Mouse (Mus musculus): ENCODE data around the gene Lmcd1. TPM values are rescaled to one million over a fixed set of nuclear protein-coding genes. Genes with fewer than 3 reads are reported as not detected.

Gene Lmcd1
- polyA plus RNA-seq, 1 experiment from 2014 or later = 1.2 TPM

DNA sequence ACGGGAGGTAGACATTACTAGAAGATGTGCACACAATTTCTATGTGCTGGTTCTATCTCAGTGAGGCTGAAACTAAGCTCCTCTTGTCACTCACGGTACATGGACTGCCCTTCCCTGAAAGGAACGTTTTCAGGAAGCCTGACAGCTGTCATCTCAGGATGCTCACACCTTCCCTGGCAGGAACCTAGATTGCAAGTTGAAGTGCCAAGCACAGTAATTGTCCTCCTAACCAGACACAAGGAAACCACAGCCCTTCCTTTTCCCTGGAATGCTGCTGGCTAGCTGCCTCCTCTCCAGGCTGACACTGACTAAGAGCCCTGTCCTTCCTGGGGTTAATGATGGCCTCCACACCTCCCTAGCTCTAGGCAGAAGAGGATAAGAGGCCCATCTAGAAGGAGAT is 21.7 kb downstream of the Lmcd1 start:
- Histone ChIP-seq H3K9ac (ENCODE audit: low read depth, low read length) (no peak overlapping the region), H3K27ac (ENCODE audit: low read depth, low read length) (no peak overlapping the region), H3K4me3 (ENCODE audit: low read depth, low read length) (no peak overlapping the region), H3K27me3 (replicated peaks; ENCODE audit: control insufficient read depth, insufficient read depth, low read length) (no peaks in the 10 kb centered on the region), H3K36me3 (ENCODE audit: control insufficient read depth, insufficient read depth, low read length) (no peaks in the 10 kb centered on the region), H3K4me1 (replicated peaks; ENCODE audit: control insufficient read depth, insufficient read depth, low read length) (no peaks in the 10 kb centered on the region), H3K9me3 (ENCODE audit: control insufficient read depth, low read length) (no peaks in the 10 kb centered on the region), H3K4me2 (no peak overlapping the region)
- ATAC-seq (replicated peaks; ENCODE audit: low FRiP score) (no peak), DNase-seq (ENCODE audit: low spot score) (no peak)
- WGBS = 55% methylated on average over 3 of the region's 3 CpGs

DNA sequence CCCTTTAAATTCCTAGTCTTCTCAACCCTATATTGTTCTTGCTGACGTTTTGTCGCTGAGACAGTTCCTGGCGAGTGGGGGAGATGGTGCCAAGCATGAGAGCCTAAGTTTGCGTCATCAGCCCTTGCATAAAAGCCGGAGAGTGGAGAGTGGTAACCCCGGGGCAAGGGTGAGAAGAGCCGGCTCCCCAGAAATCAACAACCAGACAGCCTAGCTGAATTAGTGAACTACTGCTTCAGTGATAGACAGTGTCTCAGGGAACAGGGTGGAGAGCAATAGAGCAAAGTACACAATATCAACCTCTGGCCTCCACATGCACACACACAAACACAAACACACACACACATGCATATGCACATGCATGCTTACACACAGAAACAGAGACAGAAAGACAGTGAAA is 26.6 kb downstream of the Lmcd1 start:
- 75% methylated on average over 7 of the region's 7 CpGs for WGBS
- Histone ChIP-seq H3K9ac (ENCODE audit: low read depth, low read length) (no peak overlapping the region), H3K4me2 (no peak overlapping the region), H3K4me1 (replicated peaks; ENCODE audit: control insufficient read depth, insufficient read depth, low read length) (peaks cover 4% of the 10 kb centered on the region; the same call in 1 of the 2 replicates), H3K27ac (ENCODE audit: low read depth, low read length) (no peak overlapping the region), H3K4me3 (ENCODE audit: low read depth, low read length) (no peak overlapping the region), H3K9me3 (ENCODE audit: control insufficient read depth, low read length) (no peaks in the 10 kb centered on the region), H3K27me3 (replicated peaks; ENCODE audit: control insufficient read depth, insufficient read depth, low read length) (no peaks in the 10 kb centered on the region), H3K36me3 (ENCODE audit: control insufficient read depth, insufficient read depth, low read length) (no peaks in the 10 kb centered on the region)
- DNase-seq (ENCODE audit: low spot score) = no peak
- no peak for ATAC-seq (replicated peaks; ENCODE audit: low FRiP score)

DNA sequence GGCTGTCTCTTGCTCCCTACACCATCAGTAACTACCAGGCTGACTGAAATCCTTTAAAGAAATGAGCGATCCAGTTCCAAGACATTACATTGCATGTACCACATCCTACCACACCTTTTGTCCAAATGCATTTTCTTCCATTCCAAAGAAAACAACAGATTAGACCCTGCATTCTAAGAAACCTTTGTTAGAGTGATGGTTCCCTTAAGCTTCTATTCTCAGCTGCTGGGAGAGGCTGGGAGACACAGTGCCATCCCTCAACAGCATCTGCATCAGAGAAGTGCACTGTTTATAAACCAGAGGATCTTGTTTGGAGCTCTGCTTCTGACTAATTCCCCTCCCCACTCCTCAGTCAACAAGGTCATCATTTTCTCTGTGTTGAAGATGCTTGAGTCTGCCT is 27.1 kb downstream of the Lmcd1 start:
- H3K27me3 ChIP-seq (replicated peaks; ENCODE audit: control insufficient read depth, insufficient read depth, low read length) = no peaks in the 10 kb centered on the region
- DNase-seq (ENCODE audit: low spot score) = no peak
- no peak overlapping the region for H3K4me2 ChIP-seq
- no peaks in the 10 kb centered on the region for H3K9me3 ChIP-seq (ENCODE audit: control insufficient read depth, low read length)
- no peaks in the 10 kb centered on the region for H3K36me3 ChIP-seq (ENCODE audit: control insufficient read depth, insufficient read depth, low read length)
- H3K4me1 ChIP-seq (replicated peaks; ENCODE audit: control insufficient read depth, insufficient read depth, low read length) = peaks cover 4% of the 10 kb centered on the region; the same call in 1 of the 2 replicates
- no peak overlapping the region for H3K4me3 ChIP-seq (ENCODE audit: low read depth, low read length)
- WGBS = 89% methylated on average over 1 of the region's 1 CpGs
- no peak overlapping the region for H3K27ac ChIP-seq (ENCODE audit: low read depth, low read length)
- no peak for ATAC-seq (replicated peaks; ENCODE audit: low FRiP score)
- H3K9ac ChIP-seq (ENCODE audit: low read depth, low read length) = no peak overlapping the region

DNA sequence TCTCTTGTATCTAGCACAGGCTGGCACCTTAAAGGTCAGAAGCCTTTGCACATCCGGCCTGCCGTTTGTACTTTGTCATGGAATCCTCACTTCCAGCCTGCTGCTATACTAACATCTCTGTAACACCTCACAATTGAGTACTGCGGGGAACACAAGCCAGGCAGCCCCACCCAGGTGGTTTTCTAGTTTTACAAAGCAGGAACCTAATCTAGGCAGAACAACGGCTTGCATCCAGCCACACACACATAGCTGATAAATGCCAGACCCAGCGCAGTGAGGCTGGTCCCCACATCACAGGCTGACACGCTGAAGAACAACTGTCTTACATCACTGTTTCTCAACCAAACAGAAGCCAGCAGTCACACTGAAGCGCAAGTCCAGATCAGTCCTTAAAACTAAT is 28.7 kb downstream of the Lmcd1 start:
- Histone ChIP-seq H3K36me3 (ENCODE audit: control insufficient read depth, insufficient read depth, low read length) (no peaks in the 10 kb centered on the region), H3K4me3 (ENCODE audit: low read depth, low read length) (no peak overlapping the region), H3K27ac (ENCODE audit: low read depth, low read length) (peak overlapping the region; percentile 7), H3K4me2 (no peak overlapping the region), H3K9me3 (ENCODE audit: control insufficient read depth, low read length) (no peaks in the 10 kb centered on the region), H3K4me1 (replicated peaks; ENCODE audit: control insufficient read depth, insufficient read depth, low read length) (peaks cover 4% of the 10 kb centered on the region; the same call in 1 of the 2 replicates), H3K9ac (ENCODE audit: low read depth, low read length) (no peak overlapping the region), H3K27me3 (replicated peaks; ENCODE audit: control insufficient read depth, insufficient read depth, low read length) (no peaks in the 10 kb centered on the region)
- DNase-seq (ENCODE audit: low spot score) (no peak), ATAC-seq (replicated peaks; ENCODE audit: low FRiP score) (peak; percentile 85)
- 49% methylated on average over 7 of the region's 7 CpGs for WGBS

DNA sequence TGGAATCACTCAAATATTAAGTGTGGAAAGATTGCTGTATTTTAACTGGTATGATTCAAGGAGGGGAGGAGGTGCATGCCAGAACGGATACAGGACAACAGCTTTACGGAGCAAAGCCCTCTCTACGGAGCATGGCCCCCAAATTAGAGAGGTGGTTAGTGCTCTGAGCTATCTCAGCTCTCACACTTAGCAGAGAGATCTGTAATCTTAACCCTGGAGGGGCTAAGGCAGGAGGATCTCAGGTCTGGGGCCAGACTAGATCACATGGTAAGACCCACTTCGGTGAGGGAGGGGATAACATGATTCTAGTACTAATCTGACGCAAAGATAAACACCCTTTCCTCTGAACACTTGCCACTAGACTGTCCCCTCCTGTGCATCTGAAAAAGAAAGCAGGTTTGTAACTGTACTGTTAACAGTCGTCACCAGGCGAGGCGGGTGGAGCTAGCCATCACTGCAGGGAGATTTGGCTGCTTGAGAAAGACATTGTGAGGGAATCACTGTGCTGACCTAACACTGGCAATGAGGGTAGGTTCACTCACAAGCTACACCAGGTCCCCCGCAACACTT is 29.3 kb downstream of the Lmcd1 start:
- Histone ChIP-seq H3K27me3 (replicated peaks; ENCODE audit: control insufficient read depth, insufficient read depth, low read length) (no peaks in the 10 kb centered on the region), H3K9me3 (ENCODE audit: control insufficient read depth, low read length) (no peaks in the 10 kb centered on the region), H3K4me2 (no peak overlapping the region), H3K36me3 (ENCODE audit: control insufficient read depth, insufficient read depth, low read length) (no peaks in the 10 kb centered on the region), H3K4me3 (ENCODE audit: low read depth, low read length) (no peak overlapping the region), H3K9ac (ENCODE audit: low read depth, low read length) (no peak overlapping the region), H3K4me1 (replicated peaks; ENCODE audit: control insufficient read depth, insufficient read depth, low read length) (peaks cover 4% of the 10 kb centered on the region; the same call in 1 of the 2 replicates), H3K27ac (ENCODE audit: low read depth, low read length) (peak overlapping the region; percentile 2; the same call in 1 of the 2 replicates)
- peak; percentile 82 for ATAC-seq (replicated peaks; ENCODE audit: low FRiP score)
- 64% methylated on average over 9 of the region's 9 CpGs for WGBS
- DNase-seq (ENCODE audit: low spot score) = no peak

DNA sequence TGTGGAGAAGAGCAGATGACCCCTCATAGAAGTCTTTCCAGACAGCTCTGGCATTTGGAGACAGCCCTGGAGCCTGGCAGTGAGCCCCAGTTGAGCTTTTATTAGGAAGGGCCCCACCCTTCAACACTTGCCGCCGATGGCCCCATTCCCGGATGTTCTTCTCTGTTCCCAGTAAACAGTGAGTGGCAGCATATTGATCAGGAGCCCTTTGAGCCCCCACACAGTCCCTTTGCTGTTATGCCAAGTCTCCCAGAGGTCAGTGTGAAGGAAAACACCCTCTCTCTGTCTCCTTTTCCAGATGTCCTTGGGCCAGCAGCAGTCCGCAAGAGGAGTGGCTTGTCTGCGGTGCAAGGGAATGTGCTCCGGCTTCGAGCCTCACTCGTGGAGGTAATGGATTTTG is 31.2 kb downstream of the Lmcd1 start:
- Histone ChIP-seq H3K9me3 (ENCODE audit: control insufficient read depth, low read length) (no peaks in the 10 kb centered on the region), H3K4me3 (ENCODE audit: low read depth, low read length) (no peak overlapping the region), H3K9ac (ENCODE audit: low read depth, low read length) (no peak overlapping the region), H3K36me3 (ENCODE audit: control insufficient read depth, insufficient read depth, low read length) (no peaks in the 10 kb centered on the region), H3K4me1 (replicated peaks; ENCODE audit: control insufficient read depth, insufficient read depth, low read length) (peaks cover 4% of the 10 kb centered on the region; the same call in 1 of the 2 replicates), H3K4me2 (no peak overlapping the region), H3K27ac (ENCODE audit: low read depth, low read length) (no peak overlapping the region), H3K27me3 (replicated peaks; ENCODE audit: control insufficient read depth, insufficient read depth, low read length) (no peaks in the 10 kb centered on the region)
- ATAC-seq (replicated peaks; ENCODE audit: low FRiP score) (no peak), DNase-seq (ENCODE audit: low spot score) (no peak)
- WGBS = 56% methylated on average over 8 of the region's 8 CpGs

DNA sequence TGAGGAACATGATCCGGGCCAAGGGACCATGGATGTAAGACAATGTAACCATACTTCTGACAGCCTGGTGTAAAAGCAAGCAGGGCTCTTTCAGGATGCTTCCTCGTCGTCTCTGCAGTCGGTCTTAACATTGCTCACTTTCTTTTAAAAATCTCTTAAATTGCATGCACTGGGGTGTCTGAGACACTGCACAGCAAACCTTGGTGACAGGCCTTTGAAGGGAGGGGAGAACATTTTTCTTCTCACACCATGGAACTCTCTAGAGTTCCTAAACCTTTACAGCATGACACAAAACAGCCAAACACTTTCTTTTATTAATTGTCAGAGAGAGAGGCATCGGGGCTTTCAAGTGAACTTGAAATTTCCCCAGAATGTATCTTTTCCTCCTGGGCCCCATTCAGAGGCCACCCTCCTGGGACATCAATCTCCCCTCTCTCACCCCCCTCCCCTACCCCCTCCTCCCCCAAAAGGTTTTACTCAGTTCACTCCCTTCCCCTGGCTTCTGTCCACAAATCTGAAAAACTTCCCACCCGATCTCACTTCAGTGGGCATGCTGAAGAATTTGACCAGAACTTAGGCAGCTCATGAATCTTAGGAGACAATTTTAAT is 35.9 kb downstream of the Lmcd1 start:
- no peak overlapping the region for H3K4me3 ChIP-seq (ENCODE audit: low read depth, low read length)
- no peaks in the 10 kb centered on the region for H3K4me1 ChIP-seq (replicated peaks; ENCODE audit: control insufficient read depth, insufficient read depth, low read length)
- no peak overlapping the region for H3K4me2 ChIP-seq
- no peak for DNase-seq (ENCODE audit: low spot score)
- no peak overlapping the region for H3K9ac ChIP-seq (ENCODE audit: low read depth, low read length)
- no peaks in the 10 kb centered on the region for H3K9me3 ChIP-seq (ENCODE audit: control insufficient read depth, low read length)
- 64% methylated on average over 6 of the region's 6 CpGs for WGBS
- no peak for ATAC-seq (replicated peaks; ENCODE audit: low FRiP score)
- H3K27me3 ChIP-seq (replicated peaks; ENCODE audit: control insufficient read depth, insufficient read depth, low read length) = no peaks in the 10 kb centered on the region
- no peak overlapping the region for H3K27ac ChIP-seq (ENCODE audit: low read depth, low read length)
- no peaks in the 10 kb centered on the region for H3K36me3 ChIP-seq (ENCODE audit: control insufficient read depth, insufficient read depth, low read length)

DNA sequence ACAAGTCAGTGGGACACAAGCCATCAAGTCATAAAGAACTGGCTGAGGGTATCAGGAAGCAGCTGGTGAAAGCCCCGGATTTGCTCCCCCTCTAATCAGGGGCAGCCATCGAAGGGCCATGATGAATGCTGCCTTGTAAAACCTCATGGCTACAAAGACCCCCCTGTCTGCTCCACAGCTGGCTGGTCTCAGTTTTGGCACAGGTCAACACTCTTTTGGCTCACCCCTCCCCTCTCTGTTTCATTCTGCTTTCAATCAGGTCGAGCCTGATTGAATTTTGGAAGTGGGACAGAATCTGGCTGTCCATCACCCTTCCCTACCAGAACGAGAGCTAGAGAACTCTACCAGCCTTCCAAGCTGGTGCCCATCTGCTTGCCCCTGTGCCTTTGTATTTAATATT is 37.8 kb downstream of the Lmcd1 start:
- H3K9me3 ChIP-seq (ENCODE audit: control insufficient read depth, low read length) = no peaks in the 10 kb centered on the region
- no peak for DNase-seq (ENCODE audit: low spot score)
- no peaks in the 10 kb centered on the region for H3K4me1 ChIP-seq (replicated peaks; ENCODE audit: control insufficient read depth, insufficient read depth, low read length)
- H3K4me3 ChIP-seq (ENCODE audit: low read depth, low read length) = no peak overlapping the region
- ATAC-seq (replicated peaks; ENCODE audit: low FRiP score) = no peak
- no peaks in the 10 kb centered on the region for H3K36me3 ChIP-seq (ENCODE audit: control insufficient read depth, insufficient read depth, low read length)
- no peak overlapping the region for H3K4me2 ChIP-seq
- H3K27ac ChIP-seq (ENCODE audit: low read depth, low read length) = no peak overlapping the region
- 50% methylated on average over 4 of the region's 4 CpGs for WGBS
- H3K9ac ChIP-seq (ENCODE audit: low read depth, low read length) = no peak overlapping the region
- no peaks in the 10 kb centered on the region for H3K27me3 ChIP-seq (replicated peaks; ENCODE audit: control insufficient read depth, insufficient read depth, low read length)

DNA sequence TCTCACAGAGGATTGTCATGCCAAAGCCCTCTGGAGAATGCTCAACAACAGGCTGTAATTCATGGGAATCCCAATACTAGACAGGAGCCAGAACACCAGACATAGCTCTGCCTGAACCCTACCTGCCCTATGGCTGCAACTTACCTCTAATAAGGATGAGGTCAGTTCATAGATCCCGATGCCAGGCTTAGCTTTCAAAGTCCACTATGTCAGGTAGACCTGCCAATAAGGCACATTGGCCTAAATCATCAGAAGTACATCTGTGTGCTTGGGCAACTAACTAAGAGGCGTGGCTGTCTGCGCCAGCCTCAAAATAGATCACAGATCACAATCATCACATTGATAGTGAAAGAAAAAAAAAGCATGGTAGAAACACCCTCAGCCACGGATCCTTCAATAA is 45.9 kb downstream of the Lmcd1 start:
- DNase-seq (ENCODE audit: low spot score) (no peak), ATAC-seq (replicated peaks; ENCODE audit: low FRiP score) (no peak)
- 76% methylated on average over 4 of the region's 4 CpGs for WGBS
- H3K4me2 ChIP-seq = no peak overlapping the region
- H3K4me1 ChIP-seq (replicated peaks; ENCODE audit: control insufficient read depth, insufficient read depth, low read length) = no peaks in the 10 kb centered on the region
- H3K4me3 ChIP-seq (ENCODE audit: low read depth, low read length) = no peak overlapping the region
- no peak overlapping the region for H3K27ac ChIP-seq (ENCODE audit: low read depth, low read length)
- H3K27me3 ChIP-seq (replicated peaks; ENCODE audit: control insufficient read depth, insufficient read depth, low read length) = no peaks in the 10 kb centered on the region
- H3K9me3 ChIP-seq (ENCODE audit: control insufficient read depth, low read length) = no peaks in the 10 kb centered on the region
- no peaks in the 10 kb centered on the region for H3K36me3 ChIP-seq (ENCODE audit: control insufficient read depth, insufficient read depth, low read length)
- H3K9ac ChIP-seq (ENCODE audit: low read depth, low read length) = no peak overlapping the region

Data from liver, embryonic 11.5 days (tissue).